Mouse (Mus musculus) stomach, postnatal 0 days (tissue): ENCODE results near the gene 1700012B09Rik.

ENCODE experiments used
- CTCF ChIP-seq: IDR thresholded peaks from 2 replicates; pipeline ENCODE4 v1.5.1; 2016; ENCODE audit warnings: antibody characterized with exemption, low read depth, mild to moderate bottlenecking, moderate library complexity
- EP300 ChIP-seq: optimal IDR thresholded peaks from 2 replicates; pipeline ENCODE3; 2016; ENCODE audit warnings: antibody characterized with exemption

- TF ChIP-seq CTCF (no peak), EP300 (no peak)
These were observed 16.5 kb upstream of the 1700012B09Rik start for GRCm38 (mm10) chr9:14787356-14787755.
